Comparison of ENCODE assay signal across 8 mouse cellular contexts in genomic region chr9:96705576-96706285, GRCm38 (mm10). TPM values are rescaled to one million over a fixed set of nuclear protein-coding genes. Genes with fewer than 3 reads are reported as not detected.
A peak's percentile ranks its signal among the peaks of the same experiment; 100 is the strongest.
DNase-seq lines count a peak whose midpoint lies in the region; ATAC-seq and TF ChIP-seq lines count a peak whose summit lies in the region.

No protein-coding gene starts in this region.

- no peak overlapping the region for H3K4me2 ChIP-seq in intestine, embryonic 16.5 days (ENCODE audit: low read depth, low read length)
- peak overlapping the region; percentile 38; the same call in 1 of the 2 replicates for H3K4me2 ChIP-seq in lung, embryonic 14.5 days

- 9% methylated on average over 11 of the region's 11 CpGs for WGBS in cerebellum, adult 2 months
- 23% methylated on average over 11 of the region's 11 CpGs for WGBS in intestine, embryonic 16.5 days
- 13% methylated on average over 11 of the region's 11 CpGs for WGBS in lung, embryonic 14.5 days
- WGBS in olfactory bulb, adult 2 months: 23% methylated on average over 11 of the region's 11 CpGs

- no peaks in the 10 kb centered on the region for H3K36me3 ChIP-seq in intestine, embryonic 16.5 days (ENCODE audit: control insufficient read depth, insufficient read depth, low read length)
- H3K36me3 ChIP-seq in lung, embryonic 14.5 days (ENCODE audit: insufficient read depth): peaks cover 12% of the 10 kb centered on the region; the same call in 1 of the 2 replicates

- no peak; the same call in 1 of the 2 replicates for TF ChIP-seq POLR2A in cerebellum, adult 2 months (IDR thresholded peaks at IDR 0.05; ENCODE audit: borderline replicate concordance, insufficient read depth, low read length)
- no peak for TF ChIP-seq POLR2A in olfactory bulb, adult 2 months (IDR thresholded peaks at IDR 0.05; ENCODE audit: insufficient read depth, low read depth, low read length)

- DNase-seq in cerebellum, adult 2 months: peak; percentile 59 to 69
- DNase-seq in cerebellum, adult 11 months: no peak
- DNase-seq in embryo, embryonic 10.5 days (ENCODE audit: low spot score): peak; percentile 86
- DNase-seq in heart, adult 11 months: peak; percentile 99
- peak; percentile 84 for DNase-seq in lung, embryonic 14.5 days
- no peak for DNase-seq in layer of hippocampus, adult 8-10 months (ENCODE audit: low spot score in 2 of 2)

- H3K9ac ChIP-seq in intestine, embryonic 16.5 days (ENCODE audit: low read depth, low read length): no peak overlapping the region
- no peak overlapping the region; the same call in 1 of the 2 replicates for H3K9ac ChIP-seq in lung, embryonic 14.5 days

- H3K9me3 ChIP-seq in intestine, embryonic 16.5 days (ENCODE audit: control insufficient read depth, low read length): no peaks in the 10 kb centered on the region
- H3K9me3 ChIP-seq in lung, embryonic 14.5 days (ENCODE audit: low read depth, low read length): no peaks in the 10 kb centered on the region

- no peak overlapping the region for H3K4me3 ChIP-seq in cerebellum, adult 2 months (replicated peaks; ENCODE audit: insufficient read depth, low read depth, low read length)
- H3K4me3 ChIP-seq in intestine, embryonic 16.5 days (ENCODE audit: low read length): no peak overlapping the region
- no peak overlapping the region for H3K4me3 ChIP-seq in lung, embryonic 14.5 days (ENCODE audit: low read depth, low read length)
- H3K4me3 ChIP-seq in olfactory bulb, adult 2 months (ENCODE audit: insufficient read depth, low read depth, low read length): no peak overlapping the region

- peaks cover 47% of the 10 kb centered on the region for H3K4me1 ChIP-seq in cerebellum, adult 2 months (ENCODE audit: control insufficient read depth, insufficient read depth, low read length)
- H3K4me1 ChIP-seq in intestine, embryonic 16.5 days (ENCODE audit: control insufficient read depth, insufficient read depth, low read length): peaks cover 10% of the 10 kb centered on the region
- peaks cover 3% of the 10 kb centered on the region; the same call in 1 of the 2 replicates for H3K4me1 ChIP-seq in lung, embryonic 14.5 days (ENCODE audit: insufficient read depth)
- H3K4me1 ChIP-seq in olfactory bulb, adult 2 months (ENCODE audit: control insufficient read depth, insufficient read depth, low read length): peaks cover 21% of the 10 kb centered on the region

- peak overlapping the region; percentile 82 for H3K27ac ChIP-seq in cerebellum, adult 2 months (ENCODE audit: insufficient read depth, low read length)
- H3K27ac ChIP-seq in intestine, embryonic 16.5 days (ENCODE audit: low read length): peak overlapping the region; percentile 69
- H3K27ac ChIP-seq in lung, embryonic 14.5 days (ENCODE audit: low read depth): peak overlapping the region; percentile 51
- peak overlapping the region; percentile 10; the same call in 1 of the 2 replicates for H3K27ac ChIP-seq in olfactory bulb, adult 2 months (ENCODE audit: insufficient read depth, low read depth, low read length)

- peak; percentile 91 for ATAC-seq in intestine, embryonic 16.5 days
- peak; percentile 88 for ATAC-seq in lung, embryonic 14.5 days (ENCODE audit: insufficient read depth)

- H3K27me3 ChIP-seq in cerebellum, adult 2 months (ENCODE audit: control insufficient read depth, insufficient read depth, low read length): no peaks in the 10 kb centered on the region
- no peaks in the 10 kb centered on the region for H3K27me3 ChIP-seq in intestine, embryonic 16.5 days (replicated peaks; ENCODE audit: control insufficient read depth, insufficient read depth, low read length)
- H3K27me3 ChIP-seq in lung, embryonic 14.5 days (ENCODE audit: insufficient read depth, low read length): no peaks in the 10 kb centered on the region

- no peak for TF ChIP-seq CTCF in cerebellum, adult 2 months (IDR thresholded peaks at IDR 0.05; ENCODE audit: borderline replicate concordance, insufficient read depth, low read depth, low read length)
- TF ChIP-seq CTCF in lung, embryonic 14.5 days (IDR thresholded peaks at IDR 0.05; ENCODE audit: low read depth): no peak
- TF ChIP-seq CTCF in olfactory bulb, adult 2 months (IDR thresholded peaks at IDR 0.05; ENCODE audit: insufficient read depth, low read depth, low read length): no peak

RNA-seq across cellular contexts. Expression of gene Zbtb38, which starts 46.9 kb away (rescaled TPM):
- 19.2 and 21.5 TPM in 2 replicates for polyA plus RNA-seq in cerebellum, adult 2 months (2012; rRNA removed)
- polyA plus RNA-seq in intestine, embryonic 16.5 days (2015; fragmentation: Nextera tagmentation; extraction: Ambion mirVana): 20.3 and 20.6 TPM in 2 replicates
- polyA plus RNA-seq in lung, embryonic 14.5 days (2014; fragmentation: Nextera tagmentation; extraction: Ambion mirVana): 24.5 and 24.6 TPM in 2 replicates
- 74.3 TPM in 1 of 2 replicates, not detected in the other for polyA plus RNA-seq in olfactory bulb, adult 2 months (2012; ENCODE audit: insufficient read depth, insufficient read length, low replicate concordance, missing spikeins)
- total RNA-seq in layer of hippocampus, adult 8-10 months (2022): 10 to 100 TPM; 57.5 to 68.1 (median 62.3) TPM

Comparison
In these comparisons a context has a peak if more than half of its experiments do, and no peak if none do; other contexts are left out.
1. DNase-seq: peak in cerebellum, adult 2 months (2 of 2), embryo, embryonic 10.5 days (single experiment), heart, adult 11 months (single experiment) and lung, embryonic 14.5 days (single experiment); none in cerebellum, adult 11 months (single experiment) and layer of hippocampus, adult 8-10 months (0 of 2).
2. H3K27ac ChIP-seq: peak in every context shown above with its lines; median percentile 82 in cerebellum, adult 2 months; 69 in intestine, embryonic 16.5 days; 51 in lung, embryonic 14.5 days; 10 in olfactory bulb, adult 2 months.